Mouse (Mus musculus) forebrain, postnatal 0 days (tissue): ENCODE measurements around the gene Slc22a3. TPM values are rescaled to one million over a fixed set of nuclear protein-coding genes. Genes with fewer than 3 reads are reported as not detected.
A peak's percentile ranks its signal among the peaks of the same experiment; 100 is the strongest.

Experiments used
- ATAC-seq: fragments of 200-750 bp; cut with Nextera tagmentation; 2 replicates; pipeline ENCODE4 v1.8.0; 2017; ENCODE audit warnings: mild to moderate bottlenecking, moderate library complexity
- DNase-seq: peaks from one replicate; pipeline ENCODE4 v3.0.0-alpha.2; 2015
- H3K27ac ChIP-seq: fragments of 300-500 bp; sonication (generic); 2 replicates; pipeline ENCODE4 v1.5.1; 2014; ENCODE audit warnings: low read depth, mild to moderate bottlenecking, antibody characterized with exemption, low read length, moderate library complexity, mixed read lengths
- H3K27me3 ChIP-seq: fragments of 300-500 bp; sonication (generic); 2 replicates; pipeline ENCODE4 v1.6.1; 2014; ENCODE audit warnings: mild to moderate bottlenecking, low read length, mixed read lengths; ENCODE audit not compliant: insufficient read depth
- H3K36me3 ChIP-seq: fragments of 300-500 bp; sonication (generic); 2 replicates; pipeline ENCODE4 v1.6.1; 2014; ENCODE audit warnings: mild to moderate bottlenecking, moderate library complexity; ENCODE audit not compliant: insufficient read depth
- H3K4me1 ChIP-seq: fragments of 300-500 bp; sonication (generic); 2 replicates; pipeline ENCODE4 v1.6.1; 2014; ENCODE audit warnings: antibody characterized with exemption; ENCODE audit not compliant: insufficient read depth
- H3K4me2 ChIP-seq: fragments of 300-500 bp; sonication (generic); 2 replicates; pipeline ENCODE4 v1.6.1; 2014; ENCODE audit warnings: low read depth, mild to moderate bottlenecking, moderate library complexity
- H3K4me3 ChIP-seq: fragments of 300-500 bp; sonication (generic); 2 replicates; pipeline ENCODE4 v1.5.1; 2014; ENCODE audit warnings: low read depth, low read length, mixed read lengths
- H3K9ac ChIP-seq: fragments of 300-500 bp; sonication (generic); 2 replicates; pipeline ENCODE4 v1.6.1; 2014; ENCODE audit warnings: mild to moderate bottlenecking
- H3K9me3 ChIP-seq: fragments of 300-500 bp; sonication (generic); 2 replicates; pipeline ENCODE4 v1.6.1; 2016; ENCODE audit warnings: low read length
- CTCF ChIP-seq: sonication (generic); IDR thresholded peaks from 2 replicates; pipeline ENCODE4 v1.5.1; 2016; ENCODE audit warnings: antibody characterized with exemption, control low read depth, low read depth
- WGBS: fragments of 180-500 bp; shearing (Covaris S2); extraction: QIAGEN DNeasy Blood & Tissue Kit; methylation state at CpG from one replicate; pipeline ENCODE4 v1.1.7; 2014; 5-methylcytosine and 5-hydroxymethylcytosine counted together
- polyA plus RNA-seq: library from polyadenylated mRNA; unstranded; fragments of >200 nt; fragmentation: Nextera tagmentation; extraction: Ambion mirVana; gene quantifications from 2 replicates; pipeline ENCODE4 v1.2.1, GENCODE M21; 2015
- total RNA-seq: library from RNA; depleted of rRNA; stranded (reverse); fragments of >200 nt; gene quantifications from 2 replicates; pipeline ENCODE4 v1.2.3, GENCODE M21; 2014

Slc22a3 gene
- total and polyA plus RNA-seq, 2 experiments from 2014 or later, result 2.1 to 2.5 TPM

DNA sequence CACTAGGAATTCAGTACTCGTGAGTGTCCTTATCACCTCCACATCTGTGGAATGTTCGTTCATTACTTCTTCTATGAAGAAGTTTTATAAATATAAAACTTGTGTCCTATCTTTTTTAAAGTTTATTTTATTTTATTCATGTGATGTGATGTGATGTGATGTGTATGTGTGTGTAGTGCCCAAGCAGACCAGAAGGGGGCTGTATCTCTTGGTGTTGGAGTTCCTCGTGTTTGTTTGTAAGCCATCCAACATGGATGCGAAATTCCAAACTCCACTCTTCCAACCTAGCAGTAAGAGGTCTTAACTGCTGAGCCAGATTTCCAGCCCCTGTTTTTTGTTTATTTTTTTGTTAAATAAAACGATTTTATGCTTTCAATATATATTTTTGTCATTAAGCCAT lies 6.5 kb upstream of the Slc22a3 start:
- ATAC-seq, result no peak
- Histone ChIP-seq H3K9ac (no peak overlapping the region), H3K36me3 (no peaks in the 10 kb centered on the region), H3K4me1 (no peaks in the 10 kb centered on the region), H3K4me3 (no peak overlapping the region), H3K4me2 (no peak overlapping the region), H3K27me3 (peaks cover 2% of the 10 kb centered on the region; the same call in 1 of the 2 replicates), H3K9me3 (no peaks in the 10 kb centered on the region), H3K27ac (no peak overlapping the region)
- DNase-seq, result no peak
- 81% methylated on average over 5 of the region's 5 CpGs for WGBS
- TF ChIP-seq CTCF, result no peak

DNA sequence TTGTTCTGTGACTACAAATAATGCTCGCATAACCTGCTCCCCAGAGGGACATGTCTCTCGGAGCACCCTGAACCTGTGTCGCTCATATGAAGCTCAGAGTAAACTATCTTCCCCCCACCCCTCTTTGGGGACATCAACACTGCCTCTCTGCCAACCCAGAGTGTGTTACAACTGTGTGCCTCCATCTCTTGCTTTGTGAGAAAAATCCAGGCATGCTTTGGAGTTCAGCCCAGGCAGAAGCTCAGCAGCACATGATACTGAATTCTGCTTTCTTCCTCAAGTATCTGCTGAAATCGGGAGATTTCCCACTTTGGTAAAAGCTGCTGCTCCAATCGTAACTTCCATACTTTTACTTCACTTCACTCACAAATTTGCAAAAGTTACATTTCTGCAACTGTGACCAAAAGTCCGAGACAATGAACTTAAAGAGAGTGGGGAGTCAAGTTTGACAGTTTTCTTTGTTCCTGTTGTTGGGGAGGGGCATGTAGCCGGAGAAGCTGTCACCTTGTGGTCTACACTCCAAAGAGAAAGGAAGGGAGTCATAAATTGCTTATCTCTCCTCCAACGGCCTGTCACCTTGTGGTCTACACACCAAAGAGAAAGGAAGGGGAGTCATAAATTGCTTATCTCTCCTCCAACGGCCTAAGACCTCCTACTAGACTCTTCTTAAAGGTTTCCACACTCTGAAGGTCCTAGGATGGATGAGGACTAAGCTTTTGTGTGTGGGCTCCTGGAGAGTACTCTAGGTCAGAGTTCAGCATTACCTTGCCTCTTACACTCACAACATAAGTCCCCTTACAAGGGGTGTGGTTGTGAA lies 5.8 kb upstream of the Slc22a3 start:
- TF ChIP-seq CTCF, result no peak
- H3K9ac ChIP-seq, result no peak overlapping the region
- DNase-seq, result peak; percentile 24
- peaks cover 9% of the 10 kb centered on the region; the same call in 1 of the 2 replicates for H3K27me3 ChIP-seq
- H3K27ac ChIP-seq, result no peak overlapping the region
- H3K4me1 ChIP-seq, result no peaks in the 10 kb centered on the region
- H3K9me3 ChIP-seq, result no peaks in the 10 kb centered on the region
- no peak overlapping the region for H3K4me3 ChIP-seq
- H3K4me2 ChIP-seq, result no peak overlapping the region
- H3K36me3 ChIP-seq, result no peaks in the 10 kb centered on the region
- 77% methylated on average over 9 of the region's 9 CpGs for WGBS
- ATAC-seq, result peak; percentile 40; the same call in 1 of the 2 replicates

DNA sequence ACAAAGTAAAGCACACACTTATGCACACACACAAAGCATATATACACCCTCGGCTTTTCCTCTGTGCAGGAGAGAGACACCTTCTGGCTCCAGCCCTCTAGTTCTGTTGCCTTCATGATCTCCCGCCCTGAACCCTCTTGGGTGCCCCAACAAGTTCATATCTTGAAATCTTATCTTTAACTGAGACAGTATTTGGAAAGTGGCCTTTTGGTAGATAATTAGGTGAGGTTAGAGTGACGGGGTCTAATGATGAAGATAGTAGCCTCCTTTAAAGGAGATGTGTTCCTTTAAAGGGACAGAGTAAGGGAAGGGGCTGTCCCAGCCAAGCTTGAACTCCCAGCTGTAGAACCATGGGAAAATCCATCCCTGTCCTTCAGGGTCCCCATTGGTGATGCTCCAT lies 3.7 kb upstream of the Slc22a3 start:
- Histone ChIP-seq H3K4me1 (no peaks in the 10 kb centered on the region), H3K36me3 (no peaks in the 10 kb centered on the region), H3K4me2 (no peak overlapping the region), H3K27ac (no peak overlapping the region), H3K9ac (no peak overlapping the region), H3K27me3 (peaks cover 29% of the 10 kb centered on the region), H3K9me3 (no peaks in the 10 kb centered on the region), H3K4me3 (no peak overlapping the region)
- ATAC-seq (no peak), DNase-seq (no peak)
- whole genome bisulfite sequencing, result 92% methylated on average over 3 of the region's 3 CpGs
- TF ChIP-seq CTCF, result no peak

DNA sequence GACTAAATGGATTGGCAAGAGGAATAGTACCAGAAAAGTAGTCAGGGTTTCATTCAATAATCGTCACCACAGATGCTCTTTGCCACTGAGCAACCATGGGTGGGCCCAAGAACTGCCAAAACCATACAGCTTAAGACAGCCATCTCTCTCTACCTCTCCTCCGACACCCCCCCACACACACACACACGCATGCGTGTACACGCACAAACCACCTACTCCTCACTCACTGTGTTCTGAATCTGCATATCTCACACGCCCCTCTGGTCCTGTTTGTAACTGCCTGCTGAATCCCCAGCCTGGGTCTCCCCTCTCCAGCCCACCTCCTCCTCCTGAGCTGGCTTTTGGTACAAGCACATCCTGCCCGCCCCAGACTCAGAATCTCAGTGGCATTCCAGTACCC lies 872 bp upstream of the Slc22a3 start:
- 23% methylated on average over 7 of the region's 7 CpGs for WGBS

DNA sequence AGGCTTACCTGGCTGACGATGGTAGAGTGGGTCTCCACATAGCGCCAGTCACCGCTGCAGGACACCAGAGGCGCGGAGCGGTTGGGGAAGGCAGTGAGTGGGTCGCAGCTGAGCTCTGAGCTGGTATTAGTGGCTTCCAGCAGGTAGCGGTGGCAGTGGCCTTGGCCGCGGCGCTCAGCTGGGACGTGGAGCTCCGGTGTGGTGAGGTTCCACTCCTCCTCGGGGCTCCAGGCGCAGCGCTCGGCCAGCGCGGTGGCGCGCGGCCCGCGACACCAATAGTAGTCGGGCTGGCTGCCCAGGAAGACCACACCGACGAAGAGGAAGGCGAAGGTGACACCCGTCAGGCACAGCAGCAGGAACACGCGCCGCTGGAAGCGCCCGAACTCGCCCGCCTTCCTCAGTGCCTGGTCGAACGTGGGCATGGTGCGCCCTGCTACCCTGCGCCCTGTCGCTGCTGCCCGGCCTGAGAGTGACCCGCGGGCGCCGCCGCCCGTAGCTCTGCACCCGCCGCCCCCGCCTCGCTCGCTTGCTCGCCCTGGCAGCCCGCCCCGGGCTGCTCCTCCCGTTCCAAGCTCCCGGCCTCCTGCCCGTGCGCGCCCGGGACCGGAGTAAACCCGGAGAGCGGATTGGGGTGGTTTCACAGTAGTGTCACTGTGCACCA lies 471 bp downstream of the Slc22a3 start:
- Histone ChIP-seq H3K4me3 (peak overlapping the region; percentile 38), H3K27me3 (peaks cover 46% of the 10 kb centered on the region), H3K9me3 (no peaks in the 10 kb centered on the region), H3K4me1 (no peaks in the 10 kb centered on the region), H3K36me3 (no peaks in the 10 kb centered on the region), H3K27ac (no peak overlapping the region), H3K9ac (peak overlapping the region; percentile 47), H3K4me2 (peak overlapping the region; percentile 66)
- ATAC-seq (peak; percentile 27; the same call in 1 of the 2 replicates), DNase-seq (no peak)
- TF ChIP-seq CTCF, result no peak
- WGBS, result 4% methylated on average over 60 of the region's 65 CpGs

More for the DNA sequence above, 872 bp upstream of the Slc22a3 start:
- Histone ChIP-seq H3K9ac (no peak overlapping the region), H3K36me3 (no peaks in the 10 kb centered on the region), H3K27ac (no peak overlapping the region), H3K4me2 (no peak overlapping the region), H3K4me1 (no peaks in the 10 kb centered on the region), H3K4me3 (no peak overlapping the region), H3K9me3 (no peaks in the 10 kb centered on the region), H3K27me3 (peaks cover 46% of the 10 kb centered on the region)
- ATAC-seq (no peak), DNase-seq (no peak)
- no peak for TF ChIP-seq CTCF

DNA sequence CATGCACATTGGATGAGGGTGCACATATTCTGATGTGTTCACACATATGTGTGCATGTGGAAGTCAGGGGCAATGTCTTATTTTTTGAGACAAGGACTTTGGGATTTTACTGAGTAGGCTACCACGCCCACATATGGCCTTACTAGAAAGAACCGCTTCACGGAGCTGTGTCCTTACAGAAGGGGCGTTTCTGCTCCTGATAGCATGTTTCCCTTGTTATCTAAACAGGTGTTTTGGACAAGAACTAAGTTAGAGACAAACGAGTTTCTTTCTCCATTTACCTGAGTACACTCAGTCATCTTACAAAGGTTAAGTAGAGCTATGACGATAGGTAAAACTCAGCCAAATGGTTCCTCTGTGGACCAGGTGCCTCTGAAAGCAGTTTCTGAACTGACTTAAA lies 1.8 kb downstream of the Slc22a3 start:
- H3K9ac ChIP-seq, result no peak overlapping the region
- no peak overlapping the region for H3K27ac ChIP-seq
- H3K4me3 ChIP-seq, result no peak overlapping the region
- no peaks in the 10 kb centered on the region for H3K4me1 ChIP-seq
- DNase-seq (no peak), ATAC-seq (no peak)
- no peaks in the 10 kb centered on the region for H3K36me3 ChIP-seq
- H3K9me3 ChIP-seq, result no peaks in the 10 kb centered on the region
- TF ChIP-seq CTCF, result no peak
- peaks cover 46% of the 10 kb centered on the region for H3K27me3 ChIP-seq
- 83% methylated on average over 6 of the region's 6 CpGs for WGBS
- H3K4me2 ChIP-seq, result no peak overlapping the region

DNA sequence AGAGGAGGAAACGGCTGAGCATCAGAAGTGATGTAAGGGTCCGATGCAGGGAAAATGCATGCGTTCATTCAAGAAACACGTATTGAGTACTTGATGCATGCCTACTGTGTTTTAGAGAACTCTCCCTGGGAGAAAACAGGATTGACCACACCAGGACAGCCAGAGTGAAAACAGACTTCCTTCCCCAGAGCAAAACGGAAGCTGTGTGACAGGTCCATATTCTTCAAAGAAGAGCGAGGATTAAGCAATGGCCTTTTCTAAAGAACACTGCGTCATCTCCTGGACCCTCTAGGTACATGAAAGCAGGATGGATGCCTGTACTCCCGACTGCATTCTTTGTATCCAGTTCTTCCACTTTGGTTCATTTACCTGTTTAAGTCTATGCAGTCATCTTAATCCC lies 8.1 kb downstream of the Slc22a3 start:
- no peak overlapping the region for H3K4me2 ChIP-seq
- no peak overlapping the region for H3K27ac ChIP-seq
- peaks cover 3% of the 10 kb centered on the region; the same call in 1 of the 2 replicates for H3K27me3 ChIP-seq
- DNase-seq, result no peak
- no peak for TF ChIP-seq CTCF
- H3K9ac ChIP-seq, result no peak overlapping the region
- no peaks in the 10 kb centered on the region for H3K36me3 ChIP-seq
- WGBS, result 91% methylated on average over 8 of the region's 8 CpGs
- H3K9me3 ChIP-seq, result no peaks in the 10 kb centered on the region
- H3K4me3 ChIP-seq, result no peak overlapping the region
- no peaks in the 10 kb centered on the region for H3K4me1 ChIP-seq
- ATAC-seq, result no peak
